Mouse (Mus musculus) megakaryocyte, embryonic 14.5 days (primary cell): ENCODE measurements around the gene Bnc1. TPM values are rescaled to one million over a fixed set of nuclear protein-coding genes. Genes with fewer than 3 reads are reported as not detected.
A peak's percentile ranks its signal among the peaks of the same experiment; 100 is the strongest.

ENCODE experiments used
- H3K27me3 ChIP-seq: replicated peaks from 2 replicates; pipeline ENCODE3; 2012; ENCODE audit warnings: inconsistent platforms
- H3K36me3 ChIP-seq: replicated peaks from 2 replicates; pipeline ENCODE3; 2012; ENCODE audit warnings: low read length, inconsistent platforms, mixed read lengths
- H3K4me1 ChIP-seq: 2 replicates; pipeline ENCODE4 v1.6.1; 2012; ENCODE audit warnings: inconsistent platforms
- H3K4me3 ChIP-seq: replicated peaks from 2 replicates; pipeline ENCODE3; 2012; ENCODE audit warnings: moderate library complexity, mild to moderate bottlenecking, inconsistent platforms
- H3K9me3 ChIP-seq: 2 replicates; pipeline ENCODE4 v1.6.1; 2012; ENCODE audit warnings: inconsistent platforms
- FLI1 ChIP-seq: IDR thresholded peaks from 2 replicates; pipeline ENCODE4 v1.6.1; 2012; ENCODE audit warnings: low read length, inconsistent platforms, mixed read lengths
- GATA1 ChIP-seq: IDR thresholded peaks from 3 replicates; pipeline ENCODE4 v1.6.1; 2012; ENCODE audit warnings: mixed read lengths, low read length, inconsistent platforms, borderline replicate concordance
- polyA plus RNA-seq: library from polyadenylated mRNA; stranded (reverse); fragments of >175 nt; gene quantifications from 2 replicates; pipeline ENCODE4 v1.2.3, GENCODE M21; 2012; ENCODE audit warnings: low replicate concordance; ENCODE audit not compliant: insufficient read depth

Gene Bnc1
- polyA plus RNA-seq: not detected in 2 replicates

GRCm38 (mm10) chr7:81992131-81993061 lies at the start of gene Bnc1:
Gene Bnc1, minus strand, starts transcription at chr7:81992292.
- Histone ChIP-seq H3K27me3 (peaks cover 84% of the 10 kb centered on the region), H3K4me1 (peaks cover 13% of the 10 kb centered on the region), H3K36me3 (no peaks in the 10 kb centered on the region), H3K9me3 (no peaks in the 10 kb centered on the region), H3K4me3 (peak within 1 kb of the TSS; percentile 73)
- TF ChIP-seq FLI1 (no peak), GATA1 (no peak)

- peaks cover 3% of the 10 kb centered on the region for H3K27me3 ChIP-seq
- no peaks in the 10 kb centered on the region for H3K4me1 ChIP-seq
- H3K36me3 ChIP-seq: no peaks in the 10 kb centered on the region
- peaks cover 3% of the 10 kb centered on the region; the same call in 1 of the 2 replicates for H3K9me3 ChIP-seq
- no peak overlapping the region for H3K4me3 ChIP-seq
- TF ChIP-seq FLI1: no peak
- TF ChIP-seq GATA1: no peak
These were observed 41.3 kb upstream of the Bnc1 start for GRCm38 (mm10) chr7:82033347-82033746.

GRCm38 (mm10) chr7:82029666-82030065 lies 37.6 kb upstream of the Bnc1 start:
- peak overlapping the region; percentile 43 for H3K4me3 ChIP-seq
- TF ChIP-seq FLI1: no peak
- TF ChIP-seq GATA1: no peak
- peaks cover 6% of the 10 kb centered on the region for H3K27me3 ChIP-seq
- H3K4me1 ChIP-seq: peaks cover 6% of the 10 kb centered on the region; the same call in 1 of the 2 replicates
- H3K36me3 ChIP-seq: no peaks in the 10 kb centered on the region
- H3K9me3 ChIP-seq: peaks cover 3% of the 10 kb centered on the region; the same call in 1 of the 2 replicates

- Histone ChIP-seq H3K4me1 (peaks cover 6% of the 10 kb centered on the region; the same call in 1 of the 2 replicates), H3K36me3 (no peaks in the 10 kb centered on the region), H3K4me3 (no peak overlapping the region), H3K27me3 (peaks cover 6% of the 10 kb centered on the region), H3K9me3 (peaks cover 3% of the 10 kb centered on the region; the same call in 1 of the 2 replicates)
- no peak for TF ChIP-seq FLI1
- TF ChIP-seq GATA1: no peak
These were observed 33.7 kb upstream of the Bnc1 start for GRCm38 (mm10) chr7:82025802-82026201.

- Histone ChIP-seq H3K36me3 (no peaks in the 10 kb centered on the region), H3K27me3 (peaks cover 9% of the 10 kb centered on the region), H3K4me3 (no peak overlapping the region), H3K4me1 (peaks cover 6% of the 10 kb centered on the region; the same call in 1 of the 2 replicates), H3K9me3 (no peaks in the 10 kb centered on the region)
- TF ChIP-seq GATA1: no peak
- TF ChIP-seq FLI1: no peak
These were observed 31.6 kb upstream of the Bnc1 start for GRCm38 (mm10) chr7:82023676-82024075.

- peaks cover 17% of the 10 kb centered on the region for H3K27me3 ChIP-seq
- no peaks in the 10 kb centered on the region for H3K36me3 ChIP-seq
- H3K4me3 ChIP-seq: no peak overlapping the region
- TF ChIP-seq FLI1 (no peak), GATA1 (no peak)
- no peaks in the 10 kb centered on the region for H3K9me3 ChIP-seq
- peaks cover 6% of the 10 kb centered on the region; the same call in 1 of the 2 replicates for H3K4me1 ChIP-seq
These were observed 30.3 kb upstream of the Bnc1 start for GRCm38 (mm10) chr7:82022404-82022803.

- H3K4me1 ChIP-seq: no peaks in the 10 kb centered on the region
- TF ChIP-seq FLI1 (no peak), GATA1 (no peak)
These were observed 25.9 kb upstream of the Bnc1 start for GRCm38 (mm10) chr7:82018031-82018430.

GRCm38 (mm10) chr7:82016751-82017710 lies 24.9 kb upstream of the Bnc1 start:
- Histone ChIP-seq H3K4me1 (no peaks in the 10 kb centered on the region), H3K36me3 (no peaks in the 10 kb centered on the region), H3K27me3 (peaks cover 43% of the 10 kb centered on the region), H3K9me3 (no peaks in the 10 kb centered on the region), H3K4me3 (no peak overlapping the region)
- TF ChIP-seq FLI1 (no peak), GATA1 (no peak)

More at GRCm38 (mm10) chr7:82018031-82018430, 25.9 kb upstream of the Bnc1 start:
- Histone ChIP-seq H3K27me3 (peaks cover 36% of the 10 kb centered on the region), H3K4me3 (no peak overlapping the region), H3K9me3 (no peaks in the 10 kb centered on the region), H3K36me3 (no peaks in the 10 kb centered on the region)

GRCm38 (mm10) chr7:82012472-82012871 lies 20.4 kb upstream of the Bnc1 start:
- no peaks in the 10 kb centered on the region for H3K4me1 ChIP-seq
- no peak for TF ChIP-seq FLI1
- no peak for TF ChIP-seq GATA1

More at GRCm38 (mm10) chr7:82012472-82012871, 20.4 kb upstream of the Bnc1 start:
- Histone ChIP-seq H3K27me3 (peaks cover 46% of the 10 kb centered on the region), H3K36me3 (no peaks in the 10 kb centered on the region), H3K4me3 (no peak overlapping the region), H3K9me3 (no peaks in the 10 kb centered on the region)
